Mouse (Mus musculus) G1E (cell line): ENCODE measurements around the gene Ttc4. TPM values are rescaled to one million over a fixed set of nuclear protein-coding genes. Genes with fewer than 3 reads are reported as not detected.

Source experiments
- ATAC-seq: 2 replicates; pipeline ENCODE4 v1.8.0; 2016; ENCODE audit warnings: mild to moderate bottlenecking; ENCODE audit not compliant: insufficient number of reproducible peaks, poor library complexity, low FRiP score, severe bottlenecking; ENCODE audit errors: extremely low read depth
- DNase-seq: peaks from one replicate; pipeline ENCODE4 v3.0.0; 2012; ENCODE audit warnings: low spot score
- H3K27me3 ChIP-seq: 2 replicates; pipeline ENCODE4 v1.6.1; 2012; ENCODE audit warnings: mild to moderate bottlenecking, low read length, inconsistent platforms; ENCODE audit not compliant: insufficient read depth
- H3K36me3 ChIP-seq: replicated peaks from 2 replicates; pipeline ENCODE3; 2012; ENCODE audit warnings: mild to moderate bottlenecking, inconsistent platforms
- H3K4me1 ChIP-seq: 2 replicates; pipeline ENCODE4 v1.6.1; 2012; ENCODE audit warnings: low read depth, low read length, inconsistent platforms, mixed read lengths; ENCODE audit not compliant: insufficient read depth
- H3K4me3 ChIP-seq: 2 replicates; pipeline ENCODE4 v1.5.1; 2012; ENCODE audit warnings: low read depth, mild to moderate bottlenecking, inconsistent platforms, low read length, moderate library complexity, mixed read lengths
- H3K9me3 ChIP-seq: replicated peaks from 2 replicates; pipeline ENCODE4 v1.6.1; 2012; ENCODE audit warnings: inconsistent platforms
- CTCF ChIP-seq: IDR thresholded peaks from 2 replicates; pipeline ENCODE4 v1.5.1; 2012; ENCODE audit warnings: low read depth, low read length, inconsistent platforms, mixed read lengths
- GATA1 ChIP-seq: IDR thresholded peaks from 2 replicates; pipeline ENCODE4 v1.6.1; 2012; ENCODE audit warnings: borderline replicate concordance, low read length, inconsistent platforms, mixed read lengths
- GATA2 ChIP-seq: IDR thresholded peaks from 2 replicates; pipeline ENCODE4 v1.6.1; 2012; ENCODE audit warnings: low read depth, low read length, inconsistent platforms, borderline replicate concordance
- POLR2AphosphoS5 ChIP-seq: IDR thresholded peaks from 2 replicates; pipeline ENCODE4 v1.6.1; 2012; ENCODE audit warnings: low read depth, low read length, inconsistent platforms; ENCODE audit not compliant: insufficient replicate concordance
- TAL1 ChIP-seq: conservative IDR thresholded peaks from 2 replicates; pipeline ENCODE4 v1.6.1; 2012; ENCODE audit warnings: low read depth, low read length, inconsistent platforms, mixed read lengths
- polyA plus RNA-seq: library from polyadenylated mRNA; stranded (reverse); fragments of >175 nt; gene quantifications from 2 replicates; pipeline ENCODE4 v1.2.3, GENCODE M21; 2012
- total RNA-seq, 2 experiments: library from RNA; stranded (forward) in 1 of 2; stranded (reverse) in 1 of 2; fragments of 200-1000 nt in 1 of 2; fragments of >200 nt in 1 of 2; fragmentation: Nextera tagmentation in 1 of 2; gene quantifications; 2 replicates each; pipeline ENCODE4 v1.2.3; 2014 to 2017

The Ttc4 gene
- total and polyA plus RNA-seq, 3 experiments = 16.6 to 73.6 (median 58.7) TPM

DNA sequence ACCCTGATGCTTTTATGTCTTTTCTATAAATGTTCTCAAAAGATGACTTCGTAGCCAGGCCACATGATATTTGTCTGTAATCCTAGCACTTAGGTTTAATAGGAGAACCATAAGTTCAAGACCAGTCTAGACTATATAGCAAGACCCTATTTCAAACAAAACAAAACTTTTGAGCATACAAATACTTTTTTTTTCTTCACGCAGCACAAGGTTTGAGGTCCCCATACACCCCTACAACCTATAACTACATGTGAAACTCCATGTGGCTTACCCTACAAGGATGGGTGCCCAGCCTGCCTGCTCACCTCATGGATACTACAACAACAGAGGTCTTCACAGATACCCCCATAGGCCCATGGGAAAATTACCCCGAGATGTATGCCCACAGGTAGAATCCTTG is 408 bp upstream of the Ttc4 start:
- H3K4me3 ChIP-seq = peak overlapping the region; percentile 89; the same call in 1 of the 2 replicates
- no peak for DNase-seq
- H3K36me3 ChIP-seq = peaks cover 36% of the 10 kb centered on the region
- no peak for ATAC-seq
- H3K9me3 ChIP-seq = no peaks in the 10 kb centered on the region
- peaks cover 38% of the 10 kb centered on the region for H3K4me1 ChIP-seq
- peaks cover 14% of the 10 kb centered on the region for H3K27me3 ChIP-seq
- TF ChIP-seq CTCF (no peak), TAL1 (no peak), GATA2 (no peak), POLR2AphosphoS5 (no peak), GATA1 (no peak)

DNA sequence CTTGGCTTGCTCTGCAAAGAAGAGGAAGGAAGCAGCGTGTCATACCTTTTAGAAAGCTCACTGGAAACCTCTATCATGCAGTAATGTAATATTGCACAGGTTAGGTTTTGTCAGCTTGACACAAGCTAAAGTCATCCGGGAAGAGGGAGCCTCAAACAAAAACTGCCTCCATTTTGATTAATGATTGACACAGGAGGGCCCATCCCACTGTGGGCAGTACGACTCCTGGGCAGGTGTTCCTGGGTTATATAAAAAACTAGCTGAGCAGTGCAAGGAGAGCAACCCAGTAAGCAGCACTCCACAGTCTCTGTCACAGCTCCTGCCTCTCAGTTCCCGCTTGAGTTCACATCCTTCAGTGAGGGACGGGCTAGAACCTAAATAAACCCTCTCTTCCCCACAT is 2.0 kb downstream of the Ttc4 start:
- Histone ChIP-seq H3K36me3 (peaks cover 57% of the 10 kb centered on the region), H3K27me3 (peaks cover 3% of the 10 kb centered on the region; the same call in 1 of the 2 replicates), H3K9me3 (no peaks in the 10 kb centered on the region), H3K4me3 (no peak overlapping the region), H3K4me1 (peaks cover 38% of the 10 kb centered on the region)
- TF ChIP-seq CTCF (no peak), POLR2AphosphoS5 (no peak), TAL1 (no peak), GATA1 (no peak)
- DNase-seq = no peak
- ATAC-seq = no peak

DNA sequence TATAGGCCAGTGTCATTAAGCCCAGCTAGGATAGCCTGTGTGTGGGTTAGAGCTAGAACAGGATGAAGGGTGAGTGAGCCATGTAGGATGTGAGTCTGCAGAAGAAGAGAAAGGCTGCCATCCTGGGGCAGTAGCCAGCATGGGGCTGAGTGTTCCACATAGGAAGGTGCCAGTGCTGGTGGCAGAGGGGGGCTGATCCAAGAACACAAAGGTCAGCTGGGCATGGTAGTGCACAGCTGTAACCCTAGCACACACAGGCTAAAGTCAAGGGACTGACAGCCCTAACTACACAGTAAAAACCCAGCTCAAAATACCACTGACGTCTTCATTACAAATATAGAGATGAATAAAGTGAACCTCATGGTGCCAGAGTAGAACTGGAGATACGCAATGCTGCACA is 12.2 kb downstream of the Ttc4 start:
- no peak for DNase-seq
- no peak overlapping the region for H3K4me3 ChIP-seq
- H3K36me3 ChIP-seq = peaks cover 100% of the 10 kb centered on the region
- no peaks in the 10 kb centered on the region for H3K27me3 ChIP-seq
- TF ChIP-seq CTCF = no peak
- TF ChIP-seq GATA1 = no peak
- TF ChIP-seq TAL1 = no peak
- TF ChIP-seq GATA2 = no peak
- TF ChIP-seq POLR2AphosphoS5 = no peak
- no peaks in the 10 kb centered on the region for H3K9me3 ChIP-seq
- H3K4me1 ChIP-seq = no peaks in the 10 kb centered on the region
- no peak for ATAC-seq

DNA sequence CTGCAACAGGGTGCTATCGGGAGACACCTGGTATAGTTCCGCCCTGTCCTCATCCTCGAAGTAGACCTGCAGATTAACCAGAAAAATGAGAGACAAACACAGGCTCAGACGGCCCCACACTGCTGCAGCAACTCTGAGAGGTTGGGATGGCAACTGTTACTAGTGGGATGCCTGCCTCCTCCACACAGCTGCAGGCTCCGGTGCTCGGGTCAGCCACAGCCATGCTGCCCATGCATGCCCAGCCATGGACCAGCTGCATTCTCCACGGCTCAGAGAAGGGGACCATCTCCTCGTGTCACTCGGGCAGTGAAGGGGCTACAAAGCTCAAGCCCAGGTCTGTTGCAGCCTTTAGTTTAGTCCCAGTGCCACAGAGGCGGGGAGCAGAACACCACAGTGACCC is 13.1 kb downstream of the Ttc4 start:
- TF ChIP-seq POLR2AphosphoS5 = no peak
- Histone ChIP-seq H3K27me3 (no peaks in the 10 kb centered on the region), H3K9me3 (no peaks in the 10 kb centered on the region), H3K36me3 (peaks cover 100% of the 10 kb centered on the region), H3K4me1 (no peaks in the 10 kb centered on the region), H3K4me3 (no peak overlapping the region)
- no peak for ATAC-seq
- DNase-seq = no peak

GRCm38 (mm10) chr4:106665269-106665668 is 13.5 kb downstream of the Ttc4 start:
- H3K4me1 ChIP-seq = no peaks in the 10 kb centered on the region
- TF ChIP-seq GATA1 (no peak), GATA2 (no peak), TAL1 (no peak), CTCF (no peak), POLR2AphosphoS5 (no peak)
- H3K27me3 ChIP-seq = no peaks in the 10 kb centered on the region
- peaks cover 100% of the 10 kb centered on the region for H3K36me3 ChIP-seq
- H3K4me3 ChIP-seq = no peak overlapping the region
- DNase-seq = no peak
- no peaks in the 10 kb centered on the region for H3K9me3 ChIP-seq
- no peak for ATAC-seq

- H3K36me3 ChIP-seq = peaks cover 100% of the 10 kb centered on the region
Observed at GRCm38 (mm10) chr4:106664697-106665096, 14.0 kb downstream of the Ttc4 start.

GRCm38 (mm10) chr4:106663956-106664470 is 14.7 kb downstream of the Ttc4 start:
- ATAC-seq (no peak), DNase-seq (no peak)
- Histone ChIP-seq H3K9me3 (no peaks in the 10 kb centered on the region), H3K27me3 (no peaks in the 10 kb centered on the region), H3K4me3 (no peak overlapping the region), H3K36me3 (peaks cover 100% of the 10 kb centered on the region), H3K4me1 (no peaks in the 10 kb centered on the region)
- TF ChIP-seq TAL1 (no peak), GATA2 (no peak), GATA1 (no peak), CTCF (no peak), POLR2AphosphoS5 (no peak)

More at GRCm38 (mm10) chr4:106664697-106665096, 14.0 kb downstream of the Ttc4 start:
- no peak overlapping the region for H3K4me3 ChIP-seq
- ATAC-seq = no peak
- no peaks in the 10 kb centered on the region for H3K27me3 ChIP-seq
- TF ChIP-seq GATA2 (no peak), TAL1 (no peak), CTCF (no peak), GATA1 (no peak), POLR2AphosphoS5 (no peak)
- H3K4me1 ChIP-seq = no peaks in the 10 kb centered on the region
- DNase-seq = no peak
- no peaks in the 10 kb centered on the region for H3K9me3 ChIP-seq
